Mouse (Mus musculus): ENCODE results near the gene Hist2h2ab.

The Hist2h2ab gene

GRCm38 (mm10) chr3:96220765-96221639 lies 1.3 kb downstream of the Hist2h2ab start, which contains the start of the genes Hist2h2ac and Hist2h2be:
Gene Hist2h2ac (minus strand): TSS chr3:96220880.
Gene Hist2h2be (plus strand): TSS chr3:96221119.
- Histone ChIP-seq H3K36me3 (ENCODE audit: control insufficient read depth, insufficient read depth, low read length, poor library complexity, severe bottlenecking) (no peaks in the 10 kb centered on the region; the same call in 1 of the 2 replicates), H3K27me3 (ENCODE audit: control insufficient read depth, insufficient read depth, low read length, poor library complexity, severe bottlenecking) (no peaks in the 10 kb centered on the region)
- peak; percentile 96 for DNase-seq (ENCODE audit: low read depth, low spot score)

GRCm38 (mm10) chr3:96221640-96222038 lies 2.0 kb downstream of the Hist2h2ab start:
- peak; percentile 35 for DNase-seq (ENCODE audit: low read depth, low spot score)
- Histone ChIP-seq H3K27me3 (ENCODE audit: control insufficient read depth, insufficient read depth, low read length, poor library complexity, severe bottlenecking) (no peaks in the 10 kb centered on the region), H3K36me3 (ENCODE audit: control insufficient read depth, insufficient read depth, low read length, poor library complexity, severe bottlenecking) (no peaks in the 10 kb centered on the region; the same call in 1 of the 2 replicates)

GRCm38 (mm10) chr3:96222774-96223173 lies 3.1 kb downstream of the Hist2h2ab start:
- DNase-seq (ENCODE audit: low read depth, low spot score) = no peak
- Histone ChIP-seq H3K27me3 (ENCODE audit: control insufficient read depth, insufficient read depth, low read length, poor library complexity, severe bottlenecking) (no peaks in the 10 kb centered on the region), H3K36me3 (ENCODE audit: control insufficient read depth, insufficient read depth, low read length, poor library complexity, severe bottlenecking) (no peaks in the 10 kb centered on the region; the same call in 1 of the 2 replicates)

GRCm38 (mm10) chr3:96225421-96225820 lies 5.8 kb downstream of the Hist2h2ab start:
- Histone ChIP-seq H3K27me3 (ENCODE audit: control insufficient read depth, insufficient read depth, low read length, poor library complexity, severe bottlenecking) (no peaks in the 10 kb centered on the region), H3K36me3 (ENCODE audit: control insufficient read depth, insufficient read depth, low read length, poor library complexity, severe bottlenecking) (no peaks in the 10 kb centered on the region; the same call in 1 of the 2 replicates)
- DNase-seq (ENCODE audit: low read depth, low spot score) = no peak

- Histone ChIP-seq H3K27me3 (ENCODE audit: control insufficient read depth, insufficient read depth, low read length, poor library complexity, severe bottlenecking) (no peaks in the 10 kb centered on the region), H3K36me3 (ENCODE audit: control insufficient read depth, insufficient read depth, low read length, poor library complexity, severe bottlenecking) (no peaks in the 10 kb centered on the region; the same call in 1 of the 2 replicates)
- DNase-seq (ENCODE audit: low read depth, low spot score) = no peak
These were observed 7.3 kb downstream of the Hist2h2ab start for GRCm38 (mm10) chr3:96226695-96227648.

- H3K36me3 ChIP-seq (ENCODE audit: control insufficient read depth, insufficient read depth, low read length, poor library complexity, severe bottlenecking) = no peaks in the 10 kb centered on the region
- H3K27me3 ChIP-seq (ENCODE audit: control insufficient read depth, insufficient read depth, low read length, poor library complexity, severe bottlenecking) = no peaks in the 10 kb centered on the region
- DNase-seq (ENCODE audit: low read depth, low spot score) = no peak
These were observed 9.2 kb downstream of the Hist2h2ab start for GRCm38 (mm10) chr3:96228828-96229227.

GRCm38 (mm10) chr3:96230404-96230803 lies 10.7 kb downstream of the Hist2h2ab start:
- no peaks in the 10 kb centered on the region for H3K36me3 ChIP-seq (ENCODE audit: control insufficient read depth, insufficient read depth, low read length, poor library complexity, severe bottlenecking)
- no peak for DNase-seq (ENCODE audit: low read depth, low spot score)
- H3K27me3 ChIP-seq (ENCODE audit: control insufficient read depth, insufficient read depth, low read length, poor library complexity, severe bottlenecking) = no peaks in the 10 kb centered on the region

- Histone ChIP-seq H3K27me3 (ENCODE audit: control insufficient read depth, insufficient read depth, low read length, poor library complexity, severe bottlenecking) (no peaks in the 10 kb centered on the region), H3K36me3 (ENCODE audit: control insufficient read depth, insufficient read depth, low read length, poor library complexity, severe bottlenecking) (no peaks in the 10 kb centered on the region)
- no peak for DNase-seq (ENCODE audit: low read depth, low spot score)
These were observed 11.5 kb downstream of the Hist2h2ab start for GRCm38 (mm10) chr3:96230910-96231757.

GRCm38 (mm10) chr3:96231758-96232120 lies 12.1 kb downstream of the Hist2h2ab start:
- no peaks in the 10 kb centered on the region for H3K36me3 ChIP-seq (ENCODE audit: control insufficient read depth, insufficient read depth, low read length, poor library complexity, severe bottlenecking)
- no peaks in the 10 kb centered on the region for H3K27me3 ChIP-seq (ENCODE audit: control insufficient read depth, insufficient read depth, low read length, poor library complexity, severe bottlenecking)
- no peak for DNase-seq (ENCODE audit: low read depth, low spot score)

GRCm38 (mm10) chr3:96234914-96235313 lies 15.2 kb downstream of the Hist2h2ab start:
- H3K36me3 ChIP-seq (ENCODE audit: control insufficient read depth, insufficient read depth, low read length, poor library complexity, severe bottlenecking) = no peaks in the 10 kb centered on the region
- peak; percentile 52 for DNase-seq (ENCODE audit: low read depth, low spot score)

GRCm38 (mm10) chr3:96235836-96236235 lies 16.2 kb downstream of the Hist2h2ab start:
- DNase-seq (ENCODE audit: low read depth, low spot score) = no peak
- Histone ChIP-seq H3K36me3 (ENCODE audit: control insufficient read depth, insufficient read depth, low read length, poor library complexity, severe bottlenecking) (no peaks in the 10 kb centered on the region), H3K27me3 (ENCODE audit: control insufficient read depth, insufficient read depth, low read length, poor library complexity, severe bottlenecking) (no peaks in the 10 kb centered on the region)

More at GRCm38 (mm10) chr3:96234914-96235313, 15.2 kb downstream of the Hist2h2ab start:
- H3K27me3 ChIP-seq (ENCODE audit: control insufficient read depth, insufficient read depth, low read length, poor library complexity, severe bottlenecking) = no peaks in the 10 kb centered on the region

GRCm38 (mm10) chr3:96236834-96237334 lies 17.2 kb downstream of the Hist2h2ab start:
- H3K36me3 ChIP-seq (ENCODE audit: control insufficient read depth, insufficient read depth, low read length, poor library complexity, severe bottlenecking) = no peaks in the 10 kb centered on the region
- no peak for DNase-seq (ENCODE audit: low read depth, low spot score)
- no peaks in the 10 kb centered on the region for H3K27me3 ChIP-seq (ENCODE audit: control insufficient read depth, insufficient read depth, low read length, poor library complexity, severe bottlenecking)

- H3K36me3 ChIP-seq (ENCODE audit: control insufficient read depth, insufficient read depth, low read length, poor library complexity, severe bottlenecking) = no peaks in the 10 kb centered on the region
- DNase-seq (ENCODE audit: low read depth, low spot score) = no peak
- no peaks in the 10 kb centered on the region for H3K27me3 ChIP-seq (ENCODE audit: control insufficient read depth, insufficient read depth, low read length, poor library complexity, severe bottlenecking)
These were observed 17.8 kb downstream of the Hist2h2ab start for GRCm38 (mm10) chr3:96237335-96237903.

Data from splenic B cell, adult 2 months (primary cell).